Mouse (Mus musculus) limb, embryonic 14.5 days (tissue): ENCODE measurements around the gene Srpk2. TPM values are rescaled to one million over a fixed set of nuclear protein-coding genes. Genes with fewer than 3 reads are reported as not detected.

Experiments used
- ATAC-seq: fragments of 200-750 bp; cut with Nextera tagmentation; 2 replicates; pipeline ENCODE4 v1.8.0; 2017; ENCODE audit warnings: low read depth, moderate number of reproducible peaks, moderate TSS enrichment; ENCODE audit not compliant: low FRiP score
- DNase-seq: peaks from one replicate; pipeline ENCODE4 v3.0.0-alpha.2; 2015; ENCODE audit warnings: low spot score
- H3K27ac ChIP-seq: fragments of 300-500 bp; sonication (generic); replicated peaks from 2 replicates; pipeline ENCODE4 v1.5.1; 2014; ENCODE audit warnings: low read depth, mild to moderate bottlenecking, low read length, moderate library complexity, mixed read lengths
- H3K27me3 ChIP-seq: fragments of 300-500 bp; sonication (generic); 2 replicates; pipeline ENCODE4 v1.6.1; 2014; ENCODE audit warnings: low read length, mixed read lengths; ENCODE audit not compliant: control insufficient read depth, insufficient read depth
- H3K36me3 ChIP-seq: fragments of 300-500 bp; sonication (generic); 2 replicates; pipeline ENCODE4 v1.6.1; 2014; ENCODE audit warnings: mild to moderate bottlenecking, low read length, moderate library complexity, mixed read lengths; ENCODE audit not compliant: control insufficient read depth, insufficient read depth
- H3K4me1 ChIP-seq: fragments of 300-500 bp; sonication (generic); 2 replicates; pipeline ENCODE4 v1.6.1; 2014; ENCODE audit warnings: antibody characterized with exemption, low read length, mixed read lengths; ENCODE audit not compliant: control insufficient read depth, insufficient read depth
- H3K4me2 ChIP-seq: fragments of 300-500 bp; sonication (generic); replicated peaks from 2 replicates; pipeline ENCODE4 v1.6.1; 2014; ENCODE audit warnings: low read depth, mild to moderate bottlenecking, low read length, moderate library complexity; ENCODE audit not compliant: severe bottlenecking
- H3K4me3 ChIP-seq: fragments of 300-500 bp; sonication (generic); replicated peaks from 2 replicates; pipeline ENCODE4 v1.5.1; 2014; ENCODE audit warnings: low read length
- H3K9ac ChIP-seq: fragments of 300-500 bp; sonication (generic); 2 replicates; pipeline ENCODE4 v1.6.1; 2014; ENCODE audit warnings: mild to moderate bottlenecking, low read depth, low read length, moderate library complexity; ENCODE audit not compliant: severe bottlenecking
- H3K9me3 ChIP-seq: fragments of 300-500 bp; sonication (generic); 2 replicates; pipeline ENCODE4 v1.6.1; 2016; ENCODE audit warnings: low read length; ENCODE audit not compliant: control insufficient read depth
- POLR2A ChIP-seq: fragments of 200-500 bp; IDR thresholded peaks from 2 replicates; pipeline ENCODE4 v1.8.0; 2012; ENCODE audit warnings: inconsistent platforms, mild to moderate bottlenecking, moderate library complexity, borderline replicate concordance; ENCODE audit not compliant: insufficient read depth, insufficient read length; ENCODE audit errors: extremely low read depth
- WGBS: fragments of 180-500 bp; shearing (Covaris S2); extraction: QIAGEN DNeasy Blood & Tissue Kit; methylation state at CpG from one replicate; pipeline ENCODE4 v1.1.7; 2014; 5-methylcytosine and 5-hydroxymethylcytosine counted together
- polyA plus RNA-seq, 2 experiments: library from polyadenylated mRNA; depleted of rRNA in 1 of 2; stranded (reverse) in 1 of 2; unstranded in 1 of 2; fragments of >200 nt; fragmentation: Nextera tagmentation in 1 of 2; extraction: Ambion mirVana in 1 of 2; gene quantifications; 2 replicates each; pipeline versions ENCODE4 v1.2.1 to v1.2.3; 2012 to 2014

The Srpk2 gene
- polyA plus RNA-seq, 2 experiments, result 44.1 to 60.8 TPM

GRCm38 (mm10) chr5:23568188-23568587, 116.2 kb downstream of the Srpk2 start:
- Histone ChIP-seq H3K4me2 (no peak overlapping the region), H3K36me3 (peaks cover 17% of the 10 kb centered on the region), H3K27me3 (no peaks in the 10 kb centered on the region), H3K4me3 (no peak overlapping the region), H3K9me3 (no peaks in the 10 kb centered on the region), H3K9ac (no peak overlapping the region), H3K4me1 (no peaks in the 10 kb centered on the region), H3K27ac (no peak overlapping the region)
- DNase-seq (no peak), ATAC-seq (no peak)
- WGBS, result 95% methylated on average over 5 of the region's 5 CpGs
- no peak for TF ChIP-seq POLR2A

GRCm38 (mm10) chr5:23566382-23566781, 118.0 kb downstream of the Srpk2 start:
- no peaks in the 10 kb centered on the region for H3K4me1 ChIP-seq
- no peaks in the 10 kb centered on the region for H3K27me3 ChIP-seq
- H3K4me2 ChIP-seq, result no peak overlapping the region
- no peaks in the 10 kb centered on the region for H3K9me3 ChIP-seq
- no peak overlapping the region for H3K27ac ChIP-seq
- H3K36me3 ChIP-seq, result peaks cover 21% of the 10 kb centered on the region
- DNase-seq, result no peak
- TF ChIP-seq POLR2A, result no peak
- H3K4me3 ChIP-seq, result no peak overlapping the region
- WGBS, result 93% methylated on average over 6 of the region's 6 CpGs
- ATAC-seq, result no peak
- H3K9ac ChIP-seq, result no peak overlapping the region

GRCm38 (mm10) chr5:23562278-23563060, 121.9 kb downstream of the Srpk2 start:
- H3K27ac ChIP-seq, result no peak overlapping the region
- peaks cover 24% of the 10 kb centered on the region for H3K36me3 ChIP-seq
- H3K4me3 ChIP-seq, result no peak overlapping the region
- H3K4me2 ChIP-seq, result no peak overlapping the region
- DNase-seq, result no peak
- TF ChIP-seq POLR2A, result no peak
- ATAC-seq, result no peak
- 72% methylated on average over 4 of the region's 4 CpGs for WGBS
- H3K27me3 ChIP-seq, result no peaks in the 10 kb centered on the region
- no peaks in the 10 kb centered on the region for H3K9me3 ChIP-seq
- no peaks in the 10 kb centered on the region for H3K4me1 ChIP-seq
- no peak overlapping the region for H3K9ac ChIP-seq

GRCm38 (mm10) chr5:23561227-23561626, 123.2 kb downstream of the Srpk2 start:
- DNase-seq, result no peak
- no peaks in the 10 kb centered on the region for H3K27me3 ChIP-seq
- H3K9ac ChIP-seq, result no peak overlapping the region
- ATAC-seq, result no peak
- H3K4me3 ChIP-seq, result no peak overlapping the region
- no peaks in the 10 kb centered on the region for H3K9me3 ChIP-seq
- TF ChIP-seq POLR2A, result no peak
- no peaks in the 10 kb centered on the region for H3K4me1 ChIP-seq
- peaks cover 24% of the 10 kb centered on the region for H3K36me3 ChIP-seq
- H3K27ac ChIP-seq, result no peak overlapping the region
- H3K4me2 ChIP-seq, result no peak overlapping the region
- 95% methylated on average over 2 of the region's 2 CpGs for whole genome bisulfite sequencing

GRCm38 (mm10) chr5:23560171-23560570, 124.2 kb downstream of the Srpk2 start:
- no peak for TF ChIP-seq POLR2A
- Histone ChIP-seq H3K9ac (no peak overlapping the region), H3K4me3 (no peak overlapping the region), H3K9me3 (no peaks in the 10 kb centered on the region), H3K4me2 (no peak overlapping the region), H3K4me1 (no peaks in the 10 kb centered on the region), H3K27ac (no peak overlapping the region), H3K36me3 (peaks cover 24% of the 10 kb centered on the region), H3K27me3 (no peaks in the 10 kb centered on the region)
- 86% methylated on average over 4 of the region's 4 CpGs for WGBS
- ATAC-seq, result no peak
- DNase-seq, result no peak
